Mouse (Mus musculus) limb, embryonic 12.5 days (tissue): ENCODE measurements around the gene Tut7. TPM values are rescaled to one million over a fixed set of nuclear protein-coding genes. Genes with fewer than 3 reads are reported as not detected.
A peak's percentile ranks its signal among the peaks of the same experiment; 100 is the strongest.
"Not testable (repeated sequence)": the region's sequence is repeated elsewhere in the genome, so short reads cannot be mapped to it uniquely, and the experiment has no call there.

Experiments used
- ATAC-seq: fragments of 200-750 bp; cut with Nextera tagmentation; 2 replicates; pipeline ENCODE4 v1.8.0; 2017; ENCODE audit warnings: low read depth, moderate TSS enrichment; ENCODE audit not compliant: insufficient number of reproducible peaks, insufficient read depth, low FRiP score, low TSS enrichment
- H3K27ac ChIP-seq: fragments of 300-500 bp; sonication (generic); 2 replicates; pipeline ENCODE4 v1.5.1; 2016; ENCODE audit warnings: mild to moderate bottlenecking, moderate library complexity
- H3K27me3 ChIP-seq: fragments of 300-500 bp; sonication (generic); 2 replicates; pipeline ENCODE4 v1.6.1; 2016; ENCODE audit warnings: mild to moderate bottlenecking, moderate library complexity
- H3K36me3 ChIP-seq: fragments of 300-500 bp; sonication (generic); 2 replicates; pipeline ENCODE4 v1.6.1; 2016; ENCODE audit warnings: mild to moderate bottlenecking, moderate library complexity
- H3K4me1 ChIP-seq: fragments of 300-500 bp; sonication (generic); replicated peaks from 2 replicates; pipeline ENCODE4 v1.6.1; 2016
- H3K4me2 ChIP-seq: fragments of 300-500 bp; sonication (generic); 2 replicates; pipeline ENCODE4 v1.6.1; 2016; ENCODE audit warnings: mild to moderate bottlenecking, moderate library complexity
- H3K4me3 ChIP-seq: fragments of 300-500 bp; sonication (generic); replicated peaks from 2 replicates; pipeline ENCODE4 v1.5.1; 2016; ENCODE audit warnings: mild to moderate bottlenecking
- H3K9ac ChIP-seq: fragments of 300-500 bp; sonication (generic); replicated peaks from 2 replicates; pipeline ENCODE4 v1.6.1; 2016; ENCODE audit warnings: mild to moderate bottlenecking, moderate library complexity
- H3K9me3 ChIP-seq: fragments of 300-500 bp; sonication (generic); 2 replicates; pipeline ENCODE4 v1.6.1; 2016; ENCODE audit warnings: mild to moderate bottlenecking, moderate library complexity
- WGBS: fragments of 180-500 bp; shearing (Covaris S2); methylation state at CpG from one replicate; pipeline ENCODE4 v1.1.7; 2016; 5-methylcytosine and 5-hydroxymethylcytosine counted together
- polyA plus RNA-seq: library from polyadenylated mRNA; unstranded; fragments of >200 nt; fragmentation: Nextera tagmentation; extraction: Ambion mirVana; gene quantifications from 2 replicates; pipeline ENCODE4 v1.2.1, GENCODE M21; 2016

The Tut7 gene
- polyA plus RNA-seq, 1 experiment from 2014 or later, result 56.5 TPM

GRCm38 (mm10) chr13:59782145-59782544, 40.8 kb downstream of the Tut7 start, which contains the start of gene Gm49354:
Gm49354 (minus strand) TSS chr13:59782245.
- Histone ChIP-seq H3K27ac (no peak within 1 kb of the TSS), H3K9me3 (no peaks in the 10 kb centered on the region), H3K4me1 (no peaks in the 10 kb centered on the region), H3K4me3 (no peak within 1 kb of the TSS), H3K9ac (no peak within 1 kb of the TSS), H3K27me3 (no peaks in the 10 kb centered on the region), H3K4me2 (no peak within 1 kb of the TSS), H3K36me3 (peaks cover 98% of the 10 kb centered on the region)
- no peak for ATAC-seq
- WGBS, result 91% methylated on average over 7 of the region's 7 CpGs

- peaks cover 98% of the 10 kb centered on the region for H3K36me3 ChIP-seq
- 94% methylated on average over 1 of the region's 1 CpGs for WGBS
These were observed 43.1 kb downstream of the Tut7 start for GRCm38 (mm10) chr13:59779744-59780264.

GRCm38 (mm10) chr13:59779213-59779612, 43.7 kb downstream of the Tut7 start:
- WGBS, result 89% methylated on average over 4 of the region's 4 CpGs
- Histone ChIP-seq H3K36me3 (peaks cover 96% of the 10 kb centered on the region), H3K27ac (no peak overlapping the region), H3K9ac (no peak overlapping the region), H3K4me3 (no peak overlapping the region), H3K9me3 (no peaks in the 10 kb centered on the region), H3K4me2 (no peak overlapping the region), H3K4me1 (no peaks in the 10 kb centered on the region), H3K27me3 (no peaks in the 10 kb centered on the region)
- ATAC-seq, result 0 out of 2 replicates have a peak, but pooled peaks have one; percentile 6

More at GRCm38 (mm10) chr13:59779744-59780264, 43.1 kb downstream of the Tut7 start:
- H3K9ac ChIP-seq, H3K27ac ChIP-seq, H3K4me2 ChIP-seq, H3K4me3 ChIP-seq, H3K9me3 ChIP-seq, ATAC-seq, H3K4me1 ChIP-seq, H3K27me3 ChIP-seq: not testable (repeated sequence)

- no peak for ATAC-seq
- no peak overlapping the region for H3K4me3 ChIP-seq
- H3K27ac ChIP-seq, result no peak overlapping the region
- H3K4me1 ChIP-seq, result peaks cover 9% of the 10 kb centered on the region
- no peaks in the 10 kb centered on the region for H3K27me3 ChIP-seq
- H3K9me3 ChIP-seq, result no peaks in the 10 kb centered on the region
- no peak overlapping the region for H3K9ac ChIP-seq
- H3K36me3 ChIP-seq, result peaks cover 82% of the 10 kb centered on the region
- no peak overlapping the region for H3K4me2 ChIP-seq
- 81% methylated on average over 3 of the region's 3 CpGs for WGBS
These were observed 47.8 kb downstream of the Tut7 start for GRCm38 (mm10) chr13:59775168-59775567.

- Histone ChIP-seq H3K4me2 (peak overlapping the region; percentile 71; the same call in 1 of the 2 replicates), H3K9me3 (no peaks in the 10 kb centered on the region), H3K27ac (peak overlapping the region; percentile 96; the same call in 1 of the 2 replicates), H3K4me1 (peaks cover 34% of the 10 kb centered on the region), H3K4me3 (no peak overlapping the region), H3K27me3 (no peaks in the 10 kb centered on the region), H3K36me3 (peaks cover 49% of the 10 kb centered on the region), H3K9ac (no peak overlapping the region)
- ATAC-seq, result no peak
- WGBS, result 66% methylated on average over 9 of the region's 9 CpGs
These were observed 51.7 kb downstream of the Tut7 start for GRCm38 (mm10) chr13:59771257-59771656.

GRCm38 (mm10) chr13:59770847-59771246, 52.1 kb downstream of the Tut7 start:
- no peak for ATAC-seq
- H3K36me3 ChIP-seq, result peaks cover 45% of the 10 kb centered on the region
- peak overlapping the region; percentile 88; the same call in 1 of the 2 replicates for H3K4me3 ChIP-seq
- H3K27me3 ChIP-seq, result no peaks in the 10 kb centered on the region
- peak overlapping the region; percentile 96 for H3K27ac ChIP-seq
- WGBS, result 75% methylated on average over 9 of the region's 9 CpGs
- peak overlapping the region; percentile 71 for H3K4me2 ChIP-seq
- H3K4me1 ChIP-seq, result peaks cover 38% of the 10 kb centered on the region
- no peaks in the 10 kb centered on the region for H3K9me3 ChIP-seq
- peak overlapping the region; percentile 73; the same call in 1 of the 2 replicates for H3K9ac ChIP-seq

GRCm38 (mm10) chr13:59770164-59770562, 52.8 kb downstream of the Tut7 start:
- H3K9ac ChIP-seq, result peak overlapping the region; percentile 73
- ATAC-seq, result peak; percentile 82
- peak overlapping the region; percentile 71 for H3K4me2 ChIP-seq
- no peaks in the 10 kb centered on the region for H3K27me3 ChIP-seq
- under 1% methylated on average over 28 of the region's 28 CpGs for WGBS
- peak overlapping the region; percentile 96 for H3K27ac ChIP-seq
- no peaks in the 10 kb centered on the region for H3K9me3 ChIP-seq
- peaks cover 38% of the 10 kb centered on the region for H3K36me3 ChIP-seq
- H3K4me1 ChIP-seq, result peaks cover 40% of the 10 kb centered on the region
- peak overlapping the region; percentile 88 for H3K4me3 ChIP-seq

- peak within 1 kb of the TSS; percentile 82 for H3K9ac ChIP-seq
- H3K27me3 ChIP-seq, result no peaks in the 10 kb centered on the region
- H3K4me1 ChIP-seq, result peaks cover 40% of the 10 kb centered on the region
- H3K4me3 ChIP-seq, result peak within 1 kb of the TSS; percentile 88
- WGBS, result under 1% methylated on average over 91 of the region's 91 CpGs
- H3K4me2 ChIP-seq, result peak within 1 kb of the TSS; percentile 71
- H3K9me3 ChIP-seq, result no peaks in the 10 kb centered on the region
- ATAC-seq, result peak; percentile 98
- H3K36me3 ChIP-seq, result peaks cover 32% of the 10 kb centered on the region
- peak within 1 kb of the TSS; percentile 96 for H3K27ac ChIP-seq
These were observed 53.4 kb downstream of the Tut7 start, which contains the start of gene Isca1 for GRCm38 (mm10) chr13:59769296-59770163. Isca1 (minus strand) TSS chr13:59769810.

GRCm38 (mm10) chr13:59768531-59768930, 54.4 kb downstream of the Tut7 start:
- Histone ChIP-seq H3K27me3 (no peaks in the 10 kb centered on the region), H3K4me2 (peak overlapping the region; percentile 71), H3K27ac (0 out of 2 replicates have a peak overlapping the region, but pooled peaks have one; percentile 4), H3K9ac (peak overlapping the region; percentile 82), H3K9me3 (no peaks in the 10 kb centered on the region), H3K4me3 (peak overlapping the region; percentile 88), H3K4me1 (peaks cover 40% of the 10 kb centered on the region), H3K36me3 (peaks cover 26% of the 10 kb centered on the region)
- WGBS, result 35% methylated on average over 13 of the region's 13 CpGs
- ATAC-seq, result no peak

- Histone ChIP-seq H3K27me3 (no peaks in the 10 kb centered on the region), H3K27ac (0 out of 2 replicates have a peak overlapping the region, but pooled peaks have one; percentile 24), H3K9me3 (no peaks in the 10 kb centered on the region), H3K9ac (no peak overlapping the region), H3K4me3 (no peak overlapping the region), H3K4me2 (peak overlapping the region; percentile 71), H3K36me3 (peaks cover 26% of the 10 kb centered on the region), H3K4me1 (peaks cover 40% of the 10 kb centered on the region)
- 68% methylated on average over 11 of the region's 11 CpGs for WGBS
- no peak for ATAC-seq
These were observed 56.0 kb downstream of the Tut7 start for GRCm38 (mm10) chr13:59766786-59767515.

GRCm38 (mm10) chr13:59762791-59763190, 60.2 kb downstream of the Tut7 start:
- WGBS, result 92% methylated on average over 7 of the region's 7 CpGs
- no peak for ATAC-seq
- H3K4me2 ChIP-seq, result no peak overlapping the region
- no peak overlapping the region for H3K27ac ChIP-seq
- H3K9ac ChIP-seq, result no peak overlapping the region
- no peaks in the 10 kb centered on the region for H3K27me3 ChIP-seq
- H3K4me3 ChIP-seq, result no peak overlapping the region
- H3K9me3 ChIP-seq, result no peaks in the 10 kb centered on the region
- H3K36me3 ChIP-seq, result peaks cover 63% of the 10 kb centered on the region
- H3K4me1 ChIP-seq, result peaks cover 22% of the 10 kb centered on the region
